Mouse (Mus musculus): ENCODE results near the gene Nup107.

DNA sequence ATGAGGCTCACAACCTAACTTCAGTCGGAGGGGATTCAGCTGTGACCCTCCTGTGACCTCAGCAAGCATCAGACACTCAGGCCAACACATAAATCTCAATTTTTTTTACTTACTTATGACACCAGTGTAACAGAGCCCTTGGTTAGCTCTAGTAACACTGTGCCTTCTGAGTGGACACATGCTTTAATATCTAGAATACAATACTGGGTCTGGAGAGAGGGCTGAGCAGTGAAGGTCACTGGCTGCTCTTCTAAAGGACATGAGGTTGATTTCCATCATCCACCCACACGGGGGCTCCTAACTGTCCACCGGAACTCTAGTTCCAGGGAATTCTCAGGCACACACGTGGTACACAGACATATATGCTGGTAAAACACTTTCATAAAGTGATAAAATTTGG, 13.6 kb downstream of the Nup107 start:
- TF ChIP-seq TAL1 (IDR thresholded peaks at IDR 0.05; ENCODE audit: low read length) = no peak
- TF ChIP-seq GATA1 (IDR thresholded peaks at IDR 0.05; ENCODE audit: low read length) = no peak

Measured in erythroblast, embryonic 14.5 days (primary cell).